Mouse (Mus musculus): ENCODE data around the gene Dcakd.
A peak's percentile ranks its signal among the peaks of the same experiment; 100 is the strongest.
"Not testable (repeated sequence)": the region's sequence is repeated elsewhere in the genome, so short reads cannot be mapped to it uniquely, and the experiment has no call there.

Gene Dcakd

DNA sequence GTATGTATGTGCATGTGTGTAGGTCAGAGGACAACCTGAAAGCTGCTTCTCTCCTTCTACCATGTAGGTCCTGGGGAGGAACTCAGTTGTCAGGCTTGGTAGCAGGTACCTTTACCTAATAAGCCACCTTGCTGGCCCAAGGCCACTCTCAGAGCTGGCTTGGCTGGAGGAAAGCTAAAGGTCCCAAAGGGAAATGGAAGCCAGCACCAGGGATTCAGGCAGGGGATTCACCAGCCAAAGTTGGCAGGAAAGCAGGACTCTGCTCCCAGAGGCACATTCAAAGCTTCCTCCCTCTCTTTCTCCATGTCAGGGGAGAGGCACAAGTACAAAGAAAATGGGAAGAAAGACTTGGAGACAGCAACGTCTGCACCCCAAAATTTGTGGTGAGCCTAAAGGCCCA is 23.3 kb downstream of the Dcakd start:
- DNase-seq = no peak

DNA sequence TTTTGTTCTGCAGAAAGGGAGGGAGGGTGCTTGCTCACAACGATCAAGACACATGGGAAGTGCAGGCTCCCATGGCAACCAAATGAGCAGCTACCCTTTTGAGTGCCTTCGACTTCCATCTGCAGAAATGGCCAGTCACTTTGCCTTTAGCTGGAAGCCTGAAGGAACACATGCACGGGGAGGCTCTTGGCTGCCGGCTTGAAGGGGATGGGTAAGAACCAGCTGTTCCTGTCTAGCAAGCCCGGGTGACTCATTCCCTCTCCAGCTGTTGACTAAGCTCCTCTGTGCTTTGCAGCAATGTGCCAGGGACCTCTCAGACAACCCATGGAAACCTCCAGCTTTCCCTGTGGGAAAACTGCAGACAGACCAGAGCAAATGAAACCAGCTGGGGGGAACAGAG is 24.9 kb downstream of the Dcakd start:
- no peak for DNase-seq

DNA sequence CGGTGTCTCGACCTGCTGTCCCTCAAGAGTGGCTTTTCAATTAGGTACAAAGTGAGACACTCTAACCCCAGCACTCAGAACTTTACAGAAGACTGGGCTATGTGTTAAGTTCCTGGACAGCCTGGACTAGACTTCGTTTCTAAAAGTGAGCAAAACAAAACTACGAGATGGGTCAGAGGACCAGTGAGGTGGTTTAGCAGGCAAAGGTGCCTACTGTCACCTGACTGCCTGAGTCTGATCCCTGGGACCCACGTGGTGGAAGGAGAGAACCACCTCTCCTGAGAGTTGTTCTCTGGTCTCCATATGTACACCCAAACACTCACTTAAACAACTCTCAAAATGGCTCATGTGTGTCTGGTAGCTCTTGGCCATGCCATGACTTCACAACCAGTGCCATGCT is 27.1 kb downstream of the Dcakd start:
- DNase-seq = no peak

DNA sequence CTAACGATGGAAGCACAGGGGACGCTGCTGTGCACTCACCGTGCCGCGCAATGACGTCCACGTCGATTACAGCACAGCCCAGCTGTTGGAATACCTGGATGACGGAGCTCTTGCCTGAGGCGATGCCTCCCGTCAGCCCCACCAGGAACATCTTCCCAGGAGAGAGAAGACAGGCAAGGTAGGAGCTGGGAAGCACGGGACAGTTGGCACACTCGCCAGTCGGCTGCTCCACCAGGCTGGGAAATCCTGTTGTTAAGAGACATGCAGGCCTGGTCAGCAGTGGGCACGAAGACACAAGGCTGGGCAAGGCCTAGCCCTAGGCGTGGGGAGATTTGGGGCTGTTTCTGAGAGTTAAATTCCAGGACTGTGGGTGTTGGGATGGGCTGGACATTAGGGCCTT is 28.0 kb downstream of the Dcakd start:
- no peak for DNase-seq

DNA sequence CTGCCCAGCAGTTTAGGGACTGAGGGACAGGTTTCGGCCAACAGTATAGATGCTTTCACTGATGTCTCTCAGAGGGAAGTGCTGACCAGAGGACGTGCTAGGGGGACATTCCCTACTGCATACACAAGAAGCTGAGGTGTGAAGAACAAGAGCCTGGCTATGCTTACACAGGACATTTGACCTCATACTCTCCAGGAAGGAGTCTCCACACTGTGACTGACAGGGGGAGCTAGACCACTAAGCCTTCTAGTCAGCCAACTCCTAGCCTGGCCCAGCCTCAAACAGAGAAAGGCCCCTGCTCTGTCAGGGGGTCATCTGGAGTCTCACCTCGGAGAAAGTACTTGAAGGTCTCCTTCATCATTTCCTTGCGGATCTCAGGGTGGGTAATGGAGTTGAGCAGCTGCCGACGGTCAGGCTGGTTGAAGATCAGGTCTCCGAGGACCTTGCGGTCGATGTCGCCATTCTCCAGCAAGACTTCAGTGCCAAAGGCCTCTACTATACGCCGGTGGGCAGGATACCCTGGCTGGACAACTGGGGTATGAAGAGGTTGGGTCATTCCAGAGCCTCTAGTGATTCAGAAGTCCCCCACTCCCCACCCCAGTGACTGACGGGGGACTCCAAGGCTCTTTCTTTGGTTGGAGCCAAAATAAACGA is 28.7 kb downstream of the Dcakd start:
- no peak for DNase-seq

DNA sequence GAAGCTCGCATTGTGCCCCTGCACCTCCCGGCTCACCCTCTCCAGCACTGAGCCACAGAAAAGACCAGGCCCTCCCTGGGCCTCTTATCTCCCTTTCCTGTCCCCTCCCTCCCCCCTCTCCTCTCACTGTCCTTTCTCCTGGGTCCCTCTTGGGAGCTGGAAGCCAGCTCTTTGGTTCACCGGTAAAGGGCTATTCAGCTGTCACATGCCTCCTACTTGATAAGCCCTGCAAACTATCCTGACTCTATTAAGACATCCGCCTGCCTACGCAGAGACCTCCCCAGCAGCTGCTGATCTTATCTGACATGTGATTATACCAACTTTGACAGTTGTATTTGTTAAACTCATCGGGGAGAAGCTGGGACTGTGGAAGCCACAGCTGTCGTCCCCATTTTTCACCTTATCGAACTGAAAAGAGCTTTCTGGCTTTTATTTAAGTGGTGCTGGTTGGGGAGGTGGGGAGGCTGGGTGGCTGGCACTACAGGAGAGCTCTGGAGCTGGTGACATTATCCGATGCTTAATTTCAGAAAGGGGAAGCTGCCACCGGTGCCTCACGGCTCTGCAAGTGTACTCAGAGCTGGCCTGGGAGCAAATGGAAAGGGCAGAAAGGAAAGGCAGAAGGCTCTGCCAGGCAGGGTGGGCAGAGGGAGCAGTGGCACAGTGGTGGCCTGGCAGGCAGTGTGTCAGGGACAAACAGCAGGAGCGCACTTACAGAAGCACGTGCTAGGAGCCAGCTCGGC is 29.4 kb downstream of the Dcakd start:
- DNase-seq = peak; percentile 57

DNA sequence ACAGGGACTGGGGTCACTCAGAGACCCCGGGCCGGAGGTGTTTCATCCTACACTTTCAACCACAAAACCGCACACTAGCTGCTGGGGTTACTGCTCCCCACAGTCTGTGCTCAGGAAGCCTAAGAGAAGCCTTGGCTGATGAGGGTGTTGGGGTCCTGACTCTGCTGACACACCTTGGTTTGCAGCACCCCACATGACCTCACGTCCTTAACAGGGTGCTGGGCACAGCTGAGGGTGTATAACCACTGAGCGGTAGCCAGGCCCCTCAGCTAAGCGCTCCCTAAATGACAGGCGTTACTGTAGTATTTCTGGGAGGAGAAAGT is 29.9 kb downstream of the Dcakd start:
- DNase-seq = no peak

DNA sequence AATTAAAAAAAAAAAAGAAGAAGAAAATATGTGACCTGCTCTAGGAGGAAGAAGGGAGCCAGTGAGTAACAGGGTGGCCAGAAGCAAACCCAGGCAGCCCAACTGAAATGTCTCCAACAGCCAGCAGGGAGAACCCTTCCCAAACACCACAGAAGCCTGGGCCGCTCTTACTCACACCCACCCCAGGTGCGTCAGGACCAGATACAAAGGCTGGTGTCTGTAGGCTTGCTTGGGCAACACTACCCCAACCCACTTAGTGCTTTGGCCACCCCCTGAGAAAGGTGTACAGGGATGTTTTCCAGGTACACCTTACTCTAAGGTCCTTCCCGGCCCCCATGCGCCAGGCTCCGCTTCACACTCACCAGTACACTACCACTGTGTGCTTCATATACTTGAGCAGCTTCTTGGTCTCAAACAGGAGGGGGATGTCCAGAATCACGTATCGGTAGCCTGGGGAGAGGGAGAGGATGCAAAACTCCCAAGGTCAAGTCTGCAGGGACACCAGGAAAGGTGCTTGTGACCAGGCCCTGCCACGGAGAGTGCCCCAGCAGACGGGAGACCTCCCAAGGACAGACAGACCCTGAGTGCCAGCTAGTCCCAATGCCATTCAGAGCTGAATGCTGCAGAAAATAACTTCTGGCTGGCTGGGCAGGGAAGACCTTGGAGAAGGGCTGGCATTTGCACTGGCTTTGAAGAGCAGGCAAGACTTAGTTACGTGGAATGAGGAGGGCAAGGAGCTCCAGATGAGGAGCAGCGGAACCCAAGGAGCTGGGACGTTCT is 31.0 kb downstream of the Dcakd start:
- DNase-seq = no peak

DNA sequence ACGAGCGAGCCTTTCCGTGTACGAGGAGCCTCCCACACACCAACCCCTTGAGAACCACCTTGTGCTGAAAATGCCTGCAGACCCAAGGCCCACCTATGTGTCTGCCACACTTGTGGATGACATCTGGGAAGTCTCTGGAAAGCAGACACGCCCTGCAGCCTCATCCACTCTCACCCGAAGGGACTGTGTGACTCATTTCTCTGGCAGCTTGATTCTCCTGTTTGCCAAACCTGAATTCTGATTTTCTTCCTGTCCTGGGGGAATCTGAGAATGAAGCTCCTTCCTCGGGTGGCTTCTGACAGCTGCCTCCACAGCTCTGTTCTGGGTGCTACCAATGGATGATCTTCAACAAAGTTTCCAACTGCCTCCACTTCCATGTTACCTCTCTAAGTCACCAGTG is 31.7 kb downstream of the Dcakd start:
- DNase-seq = no peak

DNA sequence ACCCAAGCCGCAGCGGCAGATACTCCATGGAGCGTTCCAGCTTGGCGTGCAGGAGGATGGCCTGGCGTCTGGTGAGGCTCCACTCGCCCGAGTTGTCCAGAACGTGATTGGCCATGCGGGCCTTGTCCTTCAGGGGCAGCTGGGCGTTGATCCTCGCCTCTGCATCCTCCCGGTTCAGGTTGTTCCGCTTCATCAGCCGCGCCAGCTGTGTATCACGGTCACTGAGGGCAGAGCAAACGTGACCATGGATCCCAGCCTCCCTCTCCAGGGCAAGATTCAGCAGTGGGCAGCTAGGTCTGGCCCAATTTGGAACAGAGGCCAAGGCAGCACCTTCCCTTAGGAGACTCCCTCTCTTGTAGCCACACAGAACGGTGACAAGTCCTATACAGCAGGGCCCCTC is 33.2 kb downstream of the Dcakd start:
- DNase-seq = no peak

DNA sequence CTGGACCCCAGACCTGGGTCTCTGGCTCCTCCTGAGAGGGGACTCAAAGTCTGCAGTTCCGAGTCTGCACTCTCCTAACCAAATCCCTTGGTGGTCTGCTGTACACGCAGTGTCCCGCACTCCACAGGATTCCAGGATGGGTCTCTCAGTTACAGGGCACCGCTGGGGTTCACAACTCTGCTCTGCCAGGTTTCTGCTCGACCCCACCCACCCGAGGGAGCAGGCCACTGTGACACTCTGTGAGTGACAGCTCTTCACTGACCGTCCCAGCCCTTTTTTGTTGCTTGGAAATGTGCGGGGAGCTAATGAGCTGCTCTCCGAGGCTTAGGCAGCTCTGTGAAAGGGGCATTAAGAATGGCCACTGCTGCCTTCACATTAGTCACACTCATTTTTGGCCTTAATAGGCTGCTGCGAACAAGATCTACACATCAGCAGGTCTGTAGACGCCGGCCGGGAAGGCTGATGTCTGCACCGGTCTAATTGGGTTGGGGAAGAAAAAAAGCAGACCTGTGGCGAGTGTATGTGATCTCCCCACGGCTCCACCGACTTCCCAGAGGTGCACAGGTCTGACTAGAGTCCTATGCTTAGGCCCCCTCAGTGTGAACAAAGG is 34.6 kb downstream of the Dcakd start:
- no peak for DNase-seq

DNA sequence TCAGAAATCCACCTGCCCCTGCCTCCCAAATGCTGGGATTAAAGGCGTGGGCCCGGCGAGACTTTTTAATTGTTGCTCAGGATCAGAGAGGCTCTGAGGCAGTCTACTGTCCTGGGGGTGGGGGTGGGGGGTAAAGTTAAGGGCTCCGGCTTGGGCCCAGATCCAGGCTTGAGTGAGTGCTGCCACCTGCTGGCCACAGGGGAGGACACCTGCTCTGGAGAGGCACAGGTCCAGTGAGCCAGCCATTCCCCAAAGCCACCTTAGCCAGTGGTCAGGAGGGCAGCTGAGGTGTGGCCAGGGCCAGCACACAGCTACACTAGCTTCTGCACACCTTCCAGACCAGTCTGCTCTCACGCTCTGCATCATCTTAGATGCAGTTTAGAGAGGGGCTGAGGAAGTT is 35.2 kb downstream of the Dcakd start:
- peak; percentile 75 for DNase-seq

DNA sequence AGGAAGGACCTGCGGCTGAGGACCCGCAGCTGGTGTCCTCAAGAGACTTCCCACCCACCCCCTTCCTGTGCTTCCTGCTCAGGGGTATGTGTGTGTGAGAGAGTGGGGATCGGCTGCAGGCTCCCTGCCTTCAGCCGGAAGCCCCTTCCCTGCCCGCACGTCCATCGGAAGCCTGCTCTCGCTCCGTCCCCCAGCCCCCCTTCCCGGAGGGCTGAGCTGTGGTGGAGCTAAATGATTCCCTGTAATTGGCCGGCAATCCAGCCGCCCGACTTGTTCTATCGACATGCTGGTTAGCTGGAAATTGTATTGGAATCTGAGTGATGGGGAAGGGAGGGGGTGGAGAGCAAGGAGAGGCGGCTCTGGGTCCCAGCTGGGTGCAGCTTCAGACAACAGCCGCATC is 36.5 kb downstream of the Dcakd start:
- no peak for DNase-seq

DNA sequence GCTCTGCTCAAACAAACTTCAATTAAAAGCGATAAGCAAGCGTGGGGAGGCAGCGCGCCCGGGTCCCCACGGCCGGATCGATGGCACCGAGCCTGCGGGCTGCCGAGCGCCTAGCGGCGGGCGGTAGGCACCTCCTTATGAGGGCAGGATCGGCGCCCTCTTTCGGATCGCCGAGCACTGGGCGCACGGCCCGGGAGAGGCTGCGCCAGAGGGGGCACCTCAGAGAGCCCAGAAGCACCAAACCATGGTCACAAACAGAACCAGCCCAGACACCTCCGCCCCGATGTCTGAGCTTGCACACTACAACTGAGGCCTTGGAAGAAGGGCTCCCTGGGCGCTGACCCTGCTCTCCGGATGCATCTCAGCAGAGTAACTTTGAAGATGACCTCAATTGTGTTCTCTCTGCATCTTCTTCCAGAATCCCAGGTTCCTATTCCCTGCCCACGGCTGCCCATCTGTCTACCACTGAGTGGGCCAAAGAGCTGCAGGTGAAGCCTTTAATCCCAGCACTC is 37.9 kb downstream of the Dcakd start:
- DNase-seq = peak; percentile 33

DNA sequence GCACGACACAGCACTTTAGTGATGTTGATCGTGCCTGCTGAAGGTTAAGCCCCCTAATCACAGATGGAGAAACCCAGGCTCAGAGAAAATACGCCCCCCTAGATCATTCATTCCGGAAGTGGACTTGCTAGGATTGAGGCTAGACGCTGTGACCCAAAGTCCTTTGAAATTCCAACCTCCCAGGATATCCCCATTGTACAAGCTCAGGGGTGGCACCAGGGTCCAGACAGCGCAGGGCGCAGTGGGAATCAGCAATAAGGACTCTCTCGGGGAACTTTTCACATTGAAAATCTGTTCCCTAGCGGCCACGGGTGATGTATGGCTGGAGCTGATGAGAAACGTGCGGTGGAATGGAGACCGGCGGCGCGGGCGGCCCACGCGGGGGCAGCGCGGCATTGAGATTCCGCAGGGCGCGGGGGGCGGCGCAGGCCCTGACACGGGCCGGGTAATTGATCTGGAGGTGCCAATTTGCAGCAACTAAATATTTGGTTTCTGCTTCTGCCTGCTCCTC is 38.4 kb downstream of the Dcakd start:
- no peak for DNase-seq

DNA sequence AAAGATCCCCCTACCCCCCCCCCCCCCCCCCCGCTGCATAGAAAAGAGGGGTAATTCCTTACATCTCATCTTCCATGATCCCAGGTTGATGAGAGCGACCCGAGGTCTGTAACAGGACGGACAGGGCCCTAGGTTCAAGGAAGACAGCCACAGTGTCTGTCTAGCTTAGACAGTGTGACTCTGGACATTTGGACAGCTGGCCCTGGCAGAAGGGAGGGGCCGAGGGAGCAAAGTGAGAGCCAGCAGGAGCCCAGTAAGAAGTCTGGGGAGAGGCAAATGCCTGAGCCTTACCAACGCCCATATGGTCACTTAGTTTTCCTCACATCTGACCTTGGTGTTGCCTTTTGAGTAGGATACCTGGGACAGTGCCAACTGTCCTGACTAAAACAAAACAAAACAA is 43.0 kb downstream of the Dcakd start:
- no peak for DNase-seq

DNA sequence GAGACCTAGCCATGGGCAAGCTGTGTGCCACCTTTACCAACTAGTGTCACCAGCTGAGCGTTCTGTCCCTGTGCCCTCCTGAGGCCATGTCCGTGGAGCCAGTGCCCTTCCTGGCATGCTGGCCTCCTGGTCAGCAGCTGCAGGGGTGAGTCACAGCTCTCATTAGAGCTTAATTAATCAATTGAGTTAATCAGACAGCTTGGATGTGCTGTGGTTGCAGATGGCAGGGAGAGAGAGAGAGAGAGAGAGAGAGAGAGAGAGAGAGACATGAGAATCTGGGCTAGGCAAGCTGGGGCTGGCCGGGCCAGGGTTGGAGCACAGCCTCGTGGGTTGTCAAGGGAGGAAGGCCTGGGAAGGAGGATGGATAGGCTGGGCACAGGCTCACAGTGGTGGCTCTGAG is 43.5 kb downstream of the Dcakd start:
- DNase-seq = no peak

DNA sequence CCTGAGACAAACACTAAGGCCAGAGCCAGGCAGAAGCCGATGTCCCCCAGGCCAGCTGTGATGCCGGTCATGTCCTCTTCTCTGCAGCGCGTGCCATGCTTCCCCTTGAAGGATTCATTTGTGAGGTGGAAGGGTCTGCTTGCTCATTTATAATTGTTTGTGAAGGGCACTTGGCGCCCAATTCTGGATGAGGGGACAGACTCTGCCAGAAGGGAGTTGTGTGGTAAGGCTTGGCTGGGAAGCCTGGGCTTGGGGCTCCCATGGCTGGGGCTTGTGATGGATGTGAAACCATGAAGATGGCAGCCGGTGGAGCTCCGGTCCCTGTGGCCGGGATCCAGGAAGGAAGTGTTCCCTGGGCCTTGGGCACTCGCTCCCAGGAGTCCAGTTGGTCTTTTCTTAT is 44.0 kb downstream of the Dcakd start:
- no peak for DNase-seq

DNA sequence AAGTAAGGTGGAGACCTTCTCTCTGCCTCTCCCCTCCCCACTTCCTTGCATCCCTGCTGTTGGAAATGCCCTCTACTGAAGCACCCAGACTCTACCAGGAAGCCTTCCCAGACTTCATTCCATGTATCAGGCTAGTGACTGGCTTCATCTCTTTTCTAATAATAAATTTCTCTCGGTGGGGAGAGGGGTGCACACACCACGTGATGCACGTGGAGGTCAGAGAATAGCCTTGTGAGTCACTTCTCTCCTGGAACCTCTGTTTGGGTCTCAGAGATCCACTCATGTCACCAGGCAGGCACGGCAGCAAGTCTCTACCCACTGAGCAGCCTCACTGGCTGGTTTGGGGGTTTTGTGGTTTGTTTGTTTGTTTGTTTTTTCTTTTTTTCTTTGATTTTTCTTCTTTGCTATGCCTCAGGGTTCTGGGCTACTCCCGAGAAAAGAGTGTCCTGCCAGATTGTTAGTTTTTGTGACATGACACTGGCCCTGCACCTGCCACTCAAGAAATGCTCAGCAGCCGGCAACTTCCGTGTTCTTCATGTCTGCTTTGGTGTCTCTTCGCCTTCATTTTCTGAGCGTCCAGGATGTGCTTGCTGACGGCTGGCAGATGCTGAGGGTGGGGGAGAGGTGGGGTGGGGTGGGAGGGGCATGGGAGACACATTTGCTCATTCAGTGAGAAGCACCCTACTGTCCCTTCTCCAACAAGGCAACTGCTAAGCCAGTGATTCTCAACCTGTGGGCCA is 46.8 kb downstream of the Dcakd start:
- no peak for DNase-seq

DNA sequence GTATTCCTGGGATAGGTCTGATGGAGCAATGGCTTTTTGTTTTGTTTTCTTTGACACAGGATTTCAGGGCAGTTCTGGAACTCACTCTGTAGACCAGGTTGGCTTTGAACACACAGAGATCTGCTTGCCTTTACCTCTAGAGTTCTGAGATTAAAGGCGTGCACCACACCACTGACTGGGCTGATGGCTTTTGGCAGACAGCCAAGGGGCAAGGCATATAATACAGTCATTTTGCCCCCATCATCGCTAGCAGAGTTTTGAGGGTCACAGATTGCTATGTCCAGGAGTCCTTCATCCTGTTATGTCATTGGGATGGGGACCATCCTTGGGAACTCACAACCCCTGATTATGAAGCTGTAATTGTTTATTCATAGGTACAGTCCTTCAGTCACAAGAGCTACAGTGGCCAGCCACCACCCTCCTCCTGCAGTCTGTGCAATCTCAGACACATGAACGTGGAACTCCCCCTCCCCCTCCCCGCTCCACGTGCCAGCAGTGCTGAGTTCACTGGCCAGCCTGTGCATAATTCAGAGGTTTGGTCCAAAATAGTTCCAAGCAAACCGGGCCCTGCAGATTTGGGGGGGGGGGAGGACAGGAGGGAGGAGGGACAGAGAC is 50.0 kb downstream of the Dcakd start:
- no peak for DNase-seq

DNA sequence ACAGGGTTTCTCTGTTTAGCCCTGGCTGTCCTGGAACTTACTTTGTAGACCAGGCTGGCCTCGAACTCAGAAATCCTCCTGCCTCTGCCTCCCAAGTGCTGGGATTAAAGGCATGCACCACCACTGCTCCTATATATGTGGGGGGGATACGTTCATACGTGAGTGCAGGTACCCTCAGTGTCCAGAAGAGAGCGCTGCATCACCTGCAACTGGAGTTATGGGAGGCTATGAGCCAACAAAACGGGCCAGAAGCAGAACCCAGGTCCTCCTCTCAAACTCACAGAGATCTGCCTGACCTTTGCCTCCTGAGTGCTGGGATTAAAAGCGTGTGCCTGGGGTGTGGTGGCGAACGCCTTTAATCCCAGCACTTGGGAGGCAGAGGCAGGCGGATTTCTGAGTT is 52.2 kb downstream of the Dcakd start:
- DNase-seq = not testable (repeated sequence)

DNA sequence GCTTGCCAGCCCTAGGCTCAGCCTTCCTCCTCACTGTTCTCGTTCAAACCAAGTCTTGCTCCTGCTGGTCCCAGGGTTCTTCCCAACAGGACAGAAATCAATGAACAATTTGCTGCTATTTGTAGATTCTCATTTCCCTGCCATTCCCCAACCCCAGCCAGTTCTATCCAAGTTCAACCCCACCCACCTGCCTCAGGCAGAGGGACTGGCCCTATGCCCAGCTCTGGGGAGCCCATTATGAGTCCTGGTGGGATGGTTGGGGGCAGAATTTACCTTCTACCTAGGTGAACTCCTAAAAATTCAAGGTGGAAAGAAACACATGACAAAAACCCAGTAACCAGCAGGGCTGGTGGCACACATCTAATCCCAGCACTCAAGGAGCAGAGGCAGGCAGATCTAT is 55.8 kb downstream of the Dcakd start:
- no peak for DNase-seq
